Mouse (Mus musculus) brain, embryonic 18.5 days (tissue): ENCODE measurements around the gene Pelo.
A peak's percentile ranks its signal among the peaks of the same experiment; 100 is the strongest.

ENCODE experiments used
- DNase-seq: peaks from one replicate; pipeline ENCODE4 v3.0.0-alpha.2; 2012; ENCODE audit warnings: low read depth, low spot score

The Pelo gene

DNA sequence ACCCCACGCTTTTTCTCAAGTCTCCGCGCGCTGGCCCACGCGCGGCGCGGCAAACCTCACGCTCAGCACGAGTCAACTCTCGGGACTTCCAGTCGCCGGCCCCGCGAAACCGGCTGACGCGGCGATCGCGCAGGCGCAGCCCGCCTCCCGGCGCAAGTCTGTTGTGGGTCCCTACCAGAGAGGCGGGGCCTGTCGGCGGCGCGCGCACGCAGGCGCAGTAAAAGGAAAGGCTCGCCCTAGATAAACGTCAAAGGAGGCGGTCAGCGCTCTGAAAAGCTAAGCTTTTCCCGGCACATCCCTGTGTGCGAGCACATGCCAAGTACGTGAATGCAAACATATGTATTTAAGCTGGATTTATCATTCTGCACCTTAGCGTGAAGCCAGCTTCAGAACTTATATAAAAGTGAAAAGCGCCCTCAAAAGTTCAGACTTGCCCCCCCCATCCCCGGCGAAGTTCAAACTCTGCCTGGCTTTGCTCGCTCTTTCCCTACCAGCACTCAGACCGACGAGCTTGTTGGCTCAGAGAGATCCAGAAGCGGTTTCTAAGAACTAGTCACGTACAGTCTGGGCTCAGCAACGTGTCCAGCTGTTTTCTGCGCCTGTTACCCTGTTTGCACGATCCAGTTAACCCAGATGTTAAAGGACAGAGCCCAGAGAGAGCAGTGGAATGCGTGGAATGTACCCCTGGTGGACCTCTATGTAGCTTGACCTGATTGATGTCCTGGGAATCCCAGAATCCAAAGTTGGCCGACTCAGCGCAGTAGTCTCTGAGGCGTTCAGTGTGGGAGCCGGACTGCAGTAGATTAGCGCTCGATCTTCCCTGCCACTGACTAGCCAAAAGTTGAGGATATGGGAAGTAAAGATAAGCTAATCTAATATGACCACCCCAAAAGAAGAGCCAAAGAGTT lies at the start of gene Pelo:
Gene Pelo (minus strand): TSS at position 118 of the 908 bp plus-strand sequence.
- peak; percentile 73 for DNase-seq

DNA sequence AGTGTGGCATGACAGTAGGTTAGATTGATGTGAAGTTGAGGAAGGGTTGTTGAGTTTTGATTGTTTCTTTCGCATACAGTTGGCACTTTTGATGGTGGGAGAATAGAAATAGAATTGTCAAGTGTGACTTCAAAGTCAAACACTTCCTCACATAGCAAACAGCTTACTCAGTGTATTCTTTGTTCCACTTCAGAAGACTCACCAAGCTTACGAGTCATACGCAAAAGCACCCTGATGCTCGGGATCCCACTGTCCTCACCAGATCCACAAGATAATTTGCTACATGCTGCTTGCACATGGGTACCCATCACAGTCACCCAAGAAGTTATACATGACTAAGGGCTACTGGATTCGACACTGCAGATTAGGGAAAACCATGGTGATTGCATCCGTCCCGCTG lies 48.5 kb upstream of the Pelo start:
- no peak for DNase-seq

DNA sequence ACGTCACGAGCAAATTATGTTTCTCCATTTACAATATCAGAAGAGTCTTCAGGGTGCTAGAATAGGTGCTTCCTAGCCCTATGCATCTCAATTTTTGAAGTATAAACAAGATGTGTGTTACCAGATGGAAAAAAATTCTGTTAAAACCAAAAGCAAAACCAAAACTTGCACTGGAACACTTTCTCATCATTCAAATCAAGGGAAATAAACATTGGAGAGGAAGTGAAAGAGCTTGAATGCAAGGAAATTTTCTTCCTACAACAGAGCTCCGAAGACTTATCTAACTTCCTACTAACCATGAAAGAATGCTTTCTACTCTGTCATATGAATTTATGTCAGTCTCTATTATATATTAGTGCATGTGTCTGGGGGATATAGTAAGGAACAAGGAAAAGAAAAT lies 46.8 kb upstream of the Pelo start:
- no peak for DNase-seq

DNA sequence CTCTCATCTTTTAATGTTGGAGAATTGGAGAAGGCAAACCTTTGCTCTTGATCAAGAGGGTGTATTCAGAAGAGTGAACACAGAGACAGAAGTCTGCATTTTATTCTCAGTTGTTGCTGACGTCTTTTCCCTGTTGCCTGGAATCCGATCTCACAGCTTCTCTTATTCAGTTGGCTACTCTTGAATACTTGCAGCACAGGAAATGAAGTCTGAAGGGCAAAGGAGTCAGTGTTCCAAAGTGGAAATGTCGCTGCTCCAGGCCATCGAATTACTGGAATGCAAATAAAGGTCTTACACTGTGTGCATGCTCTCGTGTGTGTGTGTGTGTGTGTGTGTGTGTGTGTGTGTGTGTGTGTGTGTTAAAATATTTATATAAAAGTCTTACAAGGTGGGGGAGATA lies 42.4 kb upstream of the Pelo start:
- DNase-seq, result no peak

DNA sequence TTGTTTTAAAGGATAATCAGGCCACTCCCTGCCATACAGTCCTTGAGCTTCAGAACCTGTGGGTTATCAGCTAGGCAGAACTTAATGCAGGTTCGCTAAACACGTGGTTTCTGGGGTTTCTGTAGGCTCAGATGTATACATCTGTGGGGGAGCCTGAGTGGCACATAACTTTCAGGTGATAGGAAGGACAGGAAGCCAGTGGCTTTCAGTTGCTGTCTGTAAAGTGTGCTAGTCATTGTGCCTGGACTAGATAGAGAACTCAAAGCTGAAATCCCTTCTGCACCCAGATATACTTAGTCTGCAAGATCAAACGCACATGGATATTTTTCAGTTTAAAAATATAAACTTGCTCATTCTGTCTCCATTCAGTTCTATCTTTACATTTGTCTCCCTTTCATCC lies 41.4 kb upstream of the Pelo start:
- no peak for DNase-seq

DNA sequence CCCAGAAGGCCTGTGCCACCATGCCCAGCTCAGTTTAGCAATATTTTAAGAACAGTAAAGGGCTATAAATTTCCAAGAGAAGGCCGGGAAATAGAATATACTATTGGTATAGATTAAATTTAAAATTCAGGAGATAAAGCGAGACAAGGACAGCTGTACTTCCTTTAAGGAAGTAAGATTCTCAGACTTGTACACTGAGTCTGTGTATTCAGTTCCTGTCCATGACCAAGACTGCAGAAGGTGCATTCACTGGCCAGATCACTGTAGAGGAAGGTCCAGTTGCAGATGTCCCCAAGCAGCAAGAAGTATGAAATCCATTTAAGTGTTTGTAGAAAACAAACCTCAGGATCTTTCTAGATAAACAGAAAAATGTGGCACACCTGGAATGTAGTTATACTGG lies 40.0 kb upstream of the Pelo start:
- no peak for DNase-seq

DNA sequence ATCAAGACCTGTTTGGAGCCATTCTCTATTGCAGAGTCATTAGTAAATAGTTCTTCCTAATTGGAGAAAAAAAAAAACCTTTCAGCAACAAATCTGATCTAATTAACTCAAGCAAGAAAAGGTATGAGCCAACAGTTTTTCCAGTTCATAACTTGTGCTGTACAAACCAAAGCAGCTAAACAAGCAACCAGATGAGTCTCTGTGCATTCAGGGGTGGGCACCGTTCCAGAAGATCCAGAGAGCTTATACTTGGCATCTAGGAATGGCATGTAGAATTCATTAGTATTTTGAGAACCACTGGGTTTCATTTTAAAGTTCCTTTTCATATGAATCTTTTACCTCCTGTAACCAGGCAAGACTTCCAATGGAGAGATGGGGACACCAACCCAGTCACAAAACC lies 37.8 kb upstream of the Pelo start:
- DNase-seq, result no peak

DNA sequence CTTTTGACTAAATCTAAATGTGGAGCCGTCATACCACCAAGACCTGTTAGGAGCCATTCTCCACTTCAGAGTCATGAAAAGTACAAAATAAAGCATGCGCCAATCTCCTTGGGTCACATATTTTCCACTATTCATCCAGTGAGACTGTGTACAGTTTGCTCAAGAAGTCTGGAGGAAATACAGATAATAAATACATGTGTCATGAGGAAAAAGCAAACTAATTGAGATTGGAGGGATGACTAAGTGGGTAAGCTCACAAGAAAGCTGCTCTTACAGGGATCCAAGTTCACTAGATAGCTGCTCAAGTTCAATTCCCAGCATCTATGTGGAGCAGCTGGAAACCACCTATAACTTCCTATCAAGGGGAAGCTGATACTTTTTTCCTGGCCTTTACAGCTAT lies 36.5 kb upstream of the Pelo start:
- no peak for DNase-seq

DNA sequence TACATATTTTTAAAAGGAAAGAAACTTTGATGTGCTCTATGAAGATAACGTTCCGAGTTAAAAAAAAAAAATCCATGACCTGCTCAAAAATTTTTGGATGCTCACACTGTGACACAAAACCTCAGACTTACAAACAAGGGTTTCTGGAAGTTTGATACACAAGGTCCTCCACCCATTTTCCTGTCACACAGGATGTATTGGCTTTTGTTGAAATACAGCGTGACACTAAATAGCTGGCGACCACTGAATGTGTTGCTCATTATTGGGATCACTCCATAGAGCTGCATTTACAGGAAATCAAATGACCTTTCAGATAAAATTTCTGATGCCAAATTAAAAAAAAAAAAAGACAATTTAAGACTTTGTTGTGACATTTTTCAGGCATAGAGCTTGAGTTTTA lies 35.1 kb upstream of the Pelo start:
- no peak for DNase-seq

DNA sequence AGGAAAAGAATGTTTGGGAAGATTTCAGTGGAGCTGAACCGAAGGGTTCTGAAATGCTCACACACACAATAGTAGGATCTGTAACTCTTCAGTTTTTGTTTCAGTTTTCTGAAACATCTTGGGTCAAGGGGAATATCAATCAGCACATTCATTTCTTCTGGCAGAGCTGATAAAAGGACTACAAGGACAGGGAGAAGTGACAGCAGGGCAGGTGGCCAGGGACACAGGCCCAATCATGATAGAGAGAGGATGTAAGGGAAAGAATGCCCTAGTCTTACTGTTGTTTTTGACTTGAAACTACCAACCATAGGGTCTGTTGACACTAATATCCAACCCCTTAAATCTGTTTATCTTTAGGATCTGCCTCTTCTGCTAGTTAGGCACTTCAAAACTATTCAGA lies 34.5 kb upstream of the Pelo start:
- no peak for DNase-seq

DNA sequence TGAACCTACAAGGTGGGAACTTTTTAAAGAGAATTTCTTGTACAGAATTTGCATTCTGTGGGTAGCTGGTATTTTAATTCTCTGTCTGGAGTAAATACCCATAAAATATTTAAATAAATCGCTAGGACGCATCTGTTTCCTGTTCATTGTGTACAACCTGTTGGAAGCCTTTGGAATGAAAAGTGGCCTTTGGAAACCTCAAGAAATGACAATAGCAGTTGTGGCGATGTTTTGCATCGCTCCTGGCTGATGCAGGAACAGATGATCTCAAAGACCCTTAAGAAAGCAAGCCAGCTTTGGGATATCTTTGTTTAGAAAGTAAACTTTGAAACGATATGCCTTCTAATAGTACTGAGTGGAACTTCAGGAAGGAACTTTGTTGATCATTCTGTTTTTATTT lies 28.8 kb upstream of the Pelo start:
- no peak for DNase-seq

DNA sequence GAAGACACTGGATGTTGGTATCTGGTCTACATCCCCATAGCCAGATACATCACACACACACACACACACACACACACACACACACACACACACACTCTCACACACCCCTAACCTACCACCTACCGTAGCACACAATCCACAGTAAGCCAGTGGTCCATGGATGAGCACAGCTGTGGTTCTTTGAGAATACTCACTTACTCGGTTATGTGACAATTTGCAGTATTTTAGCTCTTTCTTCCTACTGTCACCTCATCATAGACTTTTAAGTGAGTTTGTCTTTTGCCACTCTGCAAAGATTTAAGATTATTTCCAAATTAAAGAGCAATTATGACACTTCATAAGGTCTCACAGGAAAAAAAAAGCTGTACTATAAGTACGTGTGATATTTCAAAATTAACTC lies 28.2 kb upstream of the Pelo start:
- no peak for DNase-seq

DNA sequence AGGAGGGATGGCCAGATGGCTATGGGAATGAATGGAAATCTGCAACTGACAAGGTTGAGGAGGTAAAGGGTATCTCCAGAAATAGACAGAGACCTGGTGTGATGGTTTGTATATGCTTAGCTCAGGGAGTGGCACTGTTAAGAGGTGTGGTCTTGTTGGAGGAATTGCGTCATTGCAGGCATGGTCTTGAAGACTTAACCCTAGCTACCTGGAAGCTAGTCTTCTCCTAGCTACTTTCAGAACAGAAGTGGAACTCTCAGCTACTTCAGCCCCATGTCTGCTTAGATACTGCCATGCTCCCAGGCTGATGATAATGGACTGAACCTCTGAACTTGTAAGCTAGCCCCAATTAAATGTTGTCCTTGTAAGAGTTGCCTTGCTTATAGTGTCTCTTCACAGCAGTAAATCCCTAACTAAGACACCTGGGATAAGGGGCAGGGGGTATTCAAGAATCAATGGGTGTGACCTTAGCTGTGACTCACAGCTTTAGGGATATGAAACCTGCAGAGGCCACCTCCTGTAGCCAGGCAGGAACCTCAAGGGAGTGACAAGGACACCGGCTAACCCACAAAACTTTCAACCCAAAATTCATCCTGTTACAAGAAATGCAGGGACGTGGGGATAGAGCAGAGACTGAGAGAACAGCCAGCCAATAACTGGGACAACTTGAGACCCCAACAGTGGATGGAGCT lies 27.1 kb upstream of the Pelo start:
- no peak for DNase-seq

DNA sequence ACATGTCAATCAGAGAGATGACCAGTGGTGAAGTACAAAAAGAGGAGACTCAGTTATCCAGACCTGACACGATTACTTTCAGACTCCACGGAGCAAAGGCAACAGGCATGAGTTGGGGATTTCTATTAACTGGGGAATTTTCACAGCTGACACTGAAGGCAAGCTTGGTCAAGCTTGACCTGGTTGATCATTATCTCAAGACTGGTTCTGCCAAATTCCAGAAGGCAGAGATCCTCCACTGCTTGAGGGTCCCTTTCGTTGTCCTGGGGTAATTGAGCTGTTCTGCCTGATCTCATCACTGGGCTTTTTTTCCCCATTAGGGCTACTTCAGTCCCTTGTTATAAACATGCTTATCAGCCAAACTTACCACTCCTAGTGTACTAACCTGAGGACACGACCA lies 19.6 kb upstream of the Pelo start:
- no peak for DNase-seq

DNA sequence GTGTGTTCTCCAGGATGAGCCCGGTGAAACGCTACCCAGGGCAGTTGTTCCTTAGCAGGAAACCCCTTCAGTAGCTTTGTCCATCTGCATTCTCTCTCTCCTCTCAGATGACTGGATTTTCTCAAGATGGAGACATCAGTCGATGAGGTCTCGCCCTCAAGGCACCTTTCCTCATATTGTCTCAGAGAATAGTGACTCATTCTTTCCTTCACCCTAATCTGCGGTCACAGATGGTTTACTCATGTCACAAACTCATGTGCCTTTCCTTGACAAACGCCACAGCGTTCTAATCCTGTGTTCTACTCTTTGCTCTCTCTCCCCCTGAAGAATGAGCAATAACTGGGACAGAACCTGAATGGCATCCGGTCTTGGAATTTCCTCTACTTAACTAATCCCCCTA lies 17.4 kb upstream of the Pelo start:
- DNase-seq, result no peak

DNA sequence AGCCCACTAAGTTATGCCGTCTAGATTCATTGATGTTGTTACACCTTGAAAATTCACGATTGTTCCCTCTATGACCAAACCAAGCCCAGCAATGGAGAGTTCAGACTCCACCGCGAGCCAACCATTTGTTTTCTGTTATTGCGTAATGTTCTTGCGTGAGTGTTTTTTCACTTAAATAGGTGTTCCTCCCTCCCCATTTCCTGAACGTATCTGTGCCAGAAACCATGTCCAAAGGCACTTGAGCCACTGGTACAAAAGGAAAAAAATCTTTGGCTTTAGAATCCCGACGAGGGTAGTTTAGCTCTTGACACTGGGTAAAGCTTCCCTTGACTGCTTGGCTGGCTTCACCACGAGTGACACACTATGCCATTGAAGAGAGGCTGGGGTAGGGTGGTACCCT lies 16.2 kb upstream of the Pelo start:
- no peak for DNase-seq

DNA sequence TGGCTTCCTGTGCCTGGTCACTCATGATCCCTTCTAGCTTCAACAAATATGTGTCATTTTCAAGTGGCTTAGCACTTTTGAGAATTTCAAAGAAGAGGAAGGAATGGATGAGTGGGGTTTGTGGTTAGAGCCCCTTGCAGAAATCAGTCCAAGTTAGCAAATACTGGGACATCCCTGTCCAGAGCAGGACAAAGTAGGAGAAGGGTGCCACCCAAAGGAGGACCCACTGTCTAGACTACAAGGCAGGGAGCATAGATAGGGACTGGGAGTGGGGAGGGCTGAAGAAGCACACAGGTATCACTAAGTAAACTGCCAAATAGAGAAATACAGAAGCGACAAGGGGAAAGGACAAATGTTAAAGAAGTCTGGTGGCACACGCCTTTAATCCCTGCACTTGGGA lies 12.8 kb upstream of the Pelo start:
- no peak for DNase-seq

DNA sequence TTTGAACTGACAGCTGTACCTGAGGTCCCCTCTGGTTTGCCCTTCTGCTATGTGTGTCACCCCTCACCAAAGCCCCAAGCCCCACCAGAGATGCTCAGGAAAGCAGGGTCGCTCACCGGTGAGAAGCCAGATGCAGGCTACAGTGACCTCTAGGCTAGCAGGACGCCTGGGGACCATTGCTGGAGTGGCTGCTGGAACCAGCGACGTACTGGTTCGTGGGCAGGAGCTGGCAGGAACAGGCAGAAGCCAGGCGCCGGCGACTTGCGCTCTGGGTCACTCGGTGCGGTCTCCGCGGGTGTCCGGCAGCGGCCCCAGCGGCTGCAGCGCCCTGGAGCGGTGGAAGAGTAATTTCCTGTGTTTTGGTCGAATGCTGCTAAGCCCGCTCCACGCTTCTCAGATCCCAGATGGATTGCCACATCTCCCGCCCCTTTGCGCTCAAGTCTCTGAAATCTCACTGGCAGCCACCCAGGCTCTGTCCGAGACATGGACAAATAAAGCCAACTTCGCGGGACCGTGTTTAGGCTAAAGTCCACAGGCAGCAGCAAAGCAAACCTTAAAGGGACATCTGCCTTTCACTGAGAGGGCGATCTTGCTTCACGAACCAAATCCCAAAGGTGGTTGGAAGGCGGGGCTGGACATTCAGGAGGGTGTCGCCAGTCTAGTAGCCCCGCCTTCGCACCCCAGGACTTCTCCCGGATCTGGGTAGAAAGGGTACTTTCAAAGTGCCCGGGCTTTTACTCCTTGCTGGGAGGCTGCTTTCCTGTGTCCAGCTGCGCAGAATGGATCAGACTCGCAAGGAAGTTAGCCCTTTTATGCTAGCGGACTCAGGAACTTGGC lies 11.6 kb upstream of the Pelo start, which contains the start of the genes Gm49395 and Itga1:
Gene Gm49395 (minus strand): TSS at position 567 of the 837 bp plus-strand sequence.
Gene Itga1 (minus strand): TSS at position 610 of the 837 bp plus-strand sequence.
- no peak for DNase-seq

DNA sequence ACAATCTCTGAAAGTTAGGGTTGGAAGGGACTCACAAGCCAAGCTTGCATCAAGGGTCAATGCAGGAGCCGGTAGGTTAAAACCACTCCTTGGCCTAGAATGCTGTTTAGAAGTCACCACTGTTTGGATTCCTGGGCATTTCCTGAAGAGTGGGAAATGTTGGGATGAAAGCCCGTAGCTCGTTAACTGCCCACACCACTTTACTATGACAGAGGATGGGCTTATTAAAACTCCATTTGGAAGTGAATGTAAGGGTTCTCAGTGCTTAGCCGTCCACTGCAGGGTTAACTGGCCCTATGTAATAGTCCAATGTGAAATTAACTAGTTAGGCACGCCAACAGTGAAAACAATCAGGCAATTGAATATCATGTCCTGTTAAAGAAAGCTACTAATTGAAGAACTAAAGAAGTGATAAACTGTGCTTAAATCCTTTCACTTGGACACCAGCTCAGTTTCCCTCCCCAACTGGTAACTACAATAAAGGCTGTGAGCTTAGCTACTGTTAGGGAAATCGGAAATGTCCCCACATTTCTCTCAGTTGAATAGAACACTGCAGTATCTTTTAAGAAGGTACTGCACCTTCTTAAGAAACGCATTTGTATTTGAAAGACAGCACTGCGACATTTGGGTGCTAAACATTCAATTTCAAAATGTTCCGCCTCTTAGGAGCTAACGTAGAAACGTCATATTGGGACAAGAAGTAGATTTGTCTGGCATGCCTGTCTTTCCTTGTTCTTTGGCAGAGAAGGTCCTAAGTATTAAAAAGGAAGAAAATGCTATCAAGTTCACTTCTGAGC lies 10.6 kb upstream of the Pelo start:
- no peak for DNase-seq

DNA sequence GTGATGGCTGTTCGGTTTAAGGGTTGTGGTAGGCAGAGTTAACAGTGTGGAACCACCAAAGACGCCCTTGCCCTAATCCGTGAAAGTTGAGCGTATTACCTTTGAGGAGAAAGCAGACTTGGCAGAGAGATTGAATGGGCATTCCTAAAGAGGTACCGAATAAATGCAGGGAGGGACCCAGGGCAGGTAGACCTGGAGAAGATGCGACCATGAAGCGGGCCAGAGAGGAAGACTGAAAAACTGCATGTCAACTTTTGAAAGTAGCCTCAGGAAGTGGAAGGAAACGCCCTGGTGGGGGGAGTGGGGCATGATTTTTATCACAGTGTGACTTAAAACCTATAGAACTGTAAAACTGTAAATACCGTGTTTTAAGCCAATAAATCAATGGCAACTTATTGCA lies 9.4 kb upstream of the Pelo start:
- DNase-seq, result no peak

DNA sequence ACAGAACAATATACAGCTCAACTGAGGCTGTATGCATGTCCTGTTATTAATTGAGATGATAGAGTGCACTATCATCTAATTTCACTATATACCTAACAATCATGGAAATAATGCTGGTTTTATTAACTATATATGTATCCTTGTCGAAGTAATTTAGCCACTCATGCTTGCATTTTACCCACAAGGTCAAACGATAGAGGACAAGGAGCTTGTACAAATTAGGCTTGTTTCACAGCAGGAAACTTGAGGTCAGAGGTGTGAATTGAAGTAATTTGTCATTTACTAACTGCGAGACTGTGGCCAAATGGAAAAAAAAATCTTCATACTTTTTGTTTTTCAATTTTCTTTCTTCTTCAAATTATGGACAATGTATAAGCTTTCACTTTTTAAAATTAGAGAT lies 8.2 kb upstream of the Pelo start:
- DNase-seq, result no peak
